Mouse (Mus musculus) mouse embryonic stem cell (cell line): ENCODE results near the gene Wdr35.

ENCODE experiments used
- in situ Hi-C, 2 experiments: fragments of 300-500 bp; cut with MboI; formaldehyde crosslinking; loops; 1 replicate in 1 of 2; 3 replicates in 1 of 2; pipeline ENCODE4 v1.14.3; 2019 to 2020; ENCODE audit warnings: low sequenced_read_pairs in 2 of 2, low pct_unique_long_range_greater_than_20kb in 1 of 2, mixed read lengths in 1 of 2; ENCODE audit not compliant: unreplicated experiment in 1 of 2

Gene Wdr35

GRCm38 (mm10) chr12:9042316-9042715 lies 68.6 kb downstream of the Wdr35 start:
- in situ Hi-C loops: no loop called here

- in situ Hi-C loops: no loop called here
Measured at GRCm38 (mm10) chr12:9042759-9043158, 69.1 kb downstream of the Wdr35 start.

- in situ Hi-C loops: no loop called here
Measured at GRCm38 (mm10) chr12:9044666-9045065, 71.0 kb downstream of the Wdr35 start.

- in situ Hi-C loops: no loop called here
Measured at GRCm38 (mm10) chr12:9046674-9047073, 73.0 kb downstream of the Wdr35 start.

GRCm38 (mm10) chr12:9048090-9048489 lies 74.4 kb downstream of the Wdr35 start:
- in situ Hi-C loops: no loop called here

- in situ Hi-C loops: loop anchor here in 1 of 2 experiments (25.0 kb wide), 1 partner anchor 361 kb away; no protein-coding TSS in a partner anchor
Measured at GRCm38 (mm10) chr12:9050824-9051223, 77.1 kb downstream of the Wdr35 start.

- in situ Hi-C loops: loop anchor here in 1 of 2 experiments (25.0 kb wide), 1 partner anchor 360 kb away; no protein-coding TSS in a partner anchor
Measured at GRCm38 (mm10) chr12:9052075-9052829, 78.6 kb downstream of the Wdr35 start.

- in situ Hi-C loops: loop anchor here in 1 of 2 experiments (25.0 kb wide), 1 partner anchor 359 kb away; no protein-coding TSS in a partner anchor
Measured at GRCm38 (mm10) chr12:9053345-9053744, 79.7 kb downstream of the Wdr35 start.

GRCm38 (mm10) chr12:9054012-9054411 lies 80.3 kb downstream of the Wdr35 start:
- in situ Hi-C loops: loop anchor here in 1 of 2 experiments (25.0 kb wide), 1 partner anchor 358 kb away; no protein-coding TSS in a partner anchor

GRCm38 (mm10) chr12:9055269-9055668 lies 81.6 kb downstream of the Wdr35 start:
- in situ Hi-C loops: loop anchor here in 1 of 2 experiments (25.0 kb wide), 1 partner anchor 357 kb away; no protein-coding TSS in a partner anchor

GRCm38 (mm10) chr12:9059502-9059901 lies 85.8 kb downstream of the Wdr35 start:
- in situ Hi-C loops: loop anchor here in 1 of 2 experiments (25.0 kb wide), 1 partner anchor 353 kb away; no protein-coding TSS in a partner anchor

- in situ Hi-C loops: loop anchor here in 1 of 2 experiments (25.0 kb wide), 1 partner anchor 352 kb away; no protein-coding TSS in a partner anchor
Measured at GRCm38 (mm10) chr12:9059965-9060364, 86.3 kb downstream of the Wdr35 start.

- in situ Hi-C loops: loop anchor here in 1 of 2 experiments (25.0 kb wide), 1 partner anchor 349 kb away; no protein-coding TSS in a partner anchor
Measured at GRCm38 (mm10) chr12:9063611-9064010, 89.9 kb downstream of the Wdr35 start.

- in situ Hi-C loops: loop anchor here in 1 of 2 experiments (25.0 kb wide), 1 partner anchor 341 kb away; no protein-coding TSS in a partner anchor
Measured at GRCm38 (mm10) chr12:9071058-9071457, 97.4 kb downstream of the Wdr35 start.

GRCm38 (mm10) chr12:9071493-9071892 lies 97.8 kb downstream of the Wdr35 start:
- in situ Hi-C loops: loop anchor here in 1 of 2 experiments (25.0 kb wide), 1 partner anchor 341 kb away; no protein-coding TSS in a partner anchor

GRCm38 (mm10) chr12:9077554-9078125 lies 103.9 kb downstream of the Wdr35 start:
- in situ Hi-C loops: no loop called here
